Comparison of ENCODE assay signal across 8 mouse cellular contexts in the genomic region with DNA sequence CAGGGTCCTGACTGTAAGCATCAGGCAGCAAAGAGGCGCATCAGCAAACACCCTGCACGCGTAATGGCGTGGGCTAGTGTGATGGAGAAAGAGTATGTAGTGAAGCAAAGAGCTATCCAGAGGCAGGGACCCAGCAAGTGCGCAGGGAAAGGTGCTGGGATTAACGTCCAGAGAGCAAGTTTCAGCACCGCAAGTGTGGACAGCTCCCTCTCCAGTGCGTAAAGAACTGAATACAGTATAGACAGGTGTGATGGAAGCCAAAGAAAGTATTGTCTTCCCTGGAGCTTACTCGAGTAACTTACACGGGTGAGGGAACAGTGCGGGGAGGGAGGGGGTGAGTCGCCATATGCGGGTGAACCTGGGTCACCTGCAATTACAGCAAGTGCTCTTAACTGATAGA.
DNase-seq lines count a peak whose midpoint lies in the region; ATAC-seq and TF ChIP-seq lines count a peak whose summit lies in the region.

No protein-coding gene starts in this region.

- ATAC-seq in megakaryocyte progenitor cell, adult 5-6 weeks (replicated peaks; ENCODE audit: poor library complexity) = no peak

- no peaks in the 10 kb centered on the region for H3K4me1 ChIP-seq in lung, adult 2 months (ENCODE audit: control insufficient read depth, insufficient read depth, low read length)

- peak; percentile 9 for DNase-seq in thymus, postnatal 0 days (ENCODE audit: low spot score)
- DNase-seq in thymus, postnatal 36 days = no peak
- DNase-seq in embryo, embryonic 9.5 days (ENCODE audit: extremely low spot score) = peak; percentile 49
- DNase-seq in lung, adult 2 months = peak; percentile 20
- DNase-seq in testis, postnatal 10 days (ENCODE audit: low spot score) = peak; percentile 71
- no peak for DNase-seq in layer of hippocampus, adult 9-10 months (ENCODE audit: low spot score)
- no peak for DNase-seq in cerebellum, adult 11 months

- 29% methylated on average over 13 of the region's 13 CpGs for WGBS in lung, adult 2 months

- TF ChIP-seq POLR2A in lung, adult 2 months (IDR thresholded peaks at IDR 0.05; ENCODE audit: borderline replicate concordance, extremely low read depth, low read depth, low read length) = no peak

- no peak overlapping the region for H3K4me3 ChIP-seq in lung, adult 2 months (replicated peaks; ENCODE audit: extremely low read depth, low read depth, low read length)

- TF ChIP-seq CTCF in lung, adult 2 months (IDR thresholded peaks at IDR 0.05; ENCODE audit: insufficient read depth, low read length) = no peak

Comparison
In these comparisons a context has a peak if more than half of its experiments do, and no peak if none do; other contexts are left out.
1. DNase-seq: peak in thymus, postnatal 0 days (single experiment), embryo, embryonic 9.5 days (single experiment), lung, adult 2 months (single experiment) and testis, postnatal 10 days (single experiment); none in thymus, postnatal 36 days (0 of 2), layer of hippocampus, adult 9-10 months (single experiment) and cerebellum, adult 11 months (single experiment).